ENCODE assay signal across 16 mouse cellular contexts in genomic region chr13:81838948-81839347, GRCm38 (mm10).
"Had no signal": no experiment of that assay in that cellular context is flagged by ENCODE, and none has a peak within 500 bp of the region (broad histone marks: within the 10 kb centered on the region; RNA-seq: fewer than 3 reads in every experiment).

No protein-coding gene starts in this region.

- H3K27me3 ChIP-seq: neural tube, embryonic 12.5 days; neural tube, embryonic 13.5 days; neural tube, embryonic 15.5 days; stomach, embryonic 15.5 days had no signal

- H3K4me2 ChIP-seq: neural tube, embryonic 12.5 days; neural tube, embryonic 13.5 days; neural tube, embryonic 15.5 days; stomach, embryonic 15.5 days had no signal

- H3K9me3 ChIP-seq: neural tube, embryonic 12.5 days; neural tube, embryonic 13.5 days; neural tube, embryonic 15.5 days; stomach, embryonic 15.5 days had no signal

- H3K27ac ChIP-seq: neural tube, embryonic 12.5 days; neural tube, embryonic 13.5 days; neural tube, embryonic 15.5 days; stomach, embryonic 15.5 days; stomach, postnatal 0 days had no signal

- H3K4me3 ChIP-seq: neural tube, embryonic 12.5 days; neural tube, embryonic 13.5 days; neural tube, embryonic 15.5 days; stomach, embryonic 15.5 days had no signal

- H3K4me1 ChIP-seq: neural tube, embryonic 12.5 days; neural tube, embryonic 15.5 days; stomach, embryonic 15.5 days had no signal

- DNase-seq: retina, postnatal 1 day; right cerebral cortex, adult 18-20 months; right cerebral cortex, postnatal 14 days; right cerebral cortex, postnatal 25 days; right cerebral cortex, postnatal 4 days; thymus, adult 18-20 months; thymus, adult 2 months; thymus, postnatal 14 days; thymus, postnatal 25 days; thymus, postnatal 36 days; thymus, postnatal 4 days had no signal

- H3K36me3 ChIP-seq: neural tube, embryonic 12.5 days; neural tube, embryonic 13.5 days; neural tube, embryonic 15.5 days; stomach, embryonic 15.5 days had no signal

- H3K9ac ChIP-seq: neural tube, embryonic 12.5 days; neural tube, embryonic 13.5 days; neural tube, embryonic 15.5 days; stomach, embryonic 15.5 days had no signal
